Mouse (Mus musculus) induced T-regulatory cell, adult 2 months (primary cell): Measurements from ENCODE around the gene Frrs1.

Experiments used
- DNase-seq: peaks from one replicate; pipeline ENCODE4 v3.0.0-alpha.2; 2012; ENCODE audit warnings: low read depth

Frrs1 gene

GRCm38 (mm10) chr3:116906596-116906995 is 47.3 kb downstream of the Frrs1 start:
- no peak for DNase-seq

- no peak for DNase-seq
These were observed 55.1 kb downstream of the Frrs1 start for GRCm38 (mm10) chr3:116914374-116914773.

GRCm38 (mm10) chr3:116914931-116915330 is 55.7 kb downstream of the Frrs1 start:
- no peak for DNase-seq

GRCm38 (mm10) chr3:116917016-116917415 is 57.8 kb downstream of the Frrs1 start:
- no peak for DNase-seq

- no peak for DNase-seq
These were observed 62.3 kb downstream of the Frrs1 start for GRCm38 (mm10) chr3:116921535-116921934.

- DNase-seq, result no peak
These were observed 63.8 kb downstream of the Frrs1 start for GRCm38 (mm10) chr3:116923042-116923441.

GRCm38 (mm10) chr3:116928994-116929393 is 69.7 kb downstream of the Frrs1 start:
- no peak for DNase-seq

- no peak for DNase-seq
These were observed 73.9 kb downstream of the Frrs1 start for GRCm38 (mm10) chr3:116933158-116933557.

- no peak for DNase-seq
These were observed 77.8 kb downstream of the Frrs1 start for GRCm38 (mm10) chr3:116936934-116937691.

GRCm38 (mm10) chr3:116940804-116941558 is 81.7 kb downstream of the Frrs1 start:
- no peak for DNase-seq

GRCm38 (mm10) chr3:116941559-116942117 is 82.4 kb downstream of the Frrs1 start:
- no peak for DNase-seq

GRCm38 (mm10) chr3:116942751-116943150 is 83.5 kb downstream of the Frrs1 start:
- DNase-seq, result no peak

GRCm38 (mm10) chr3:116943422-116943821 is 84.2 kb downstream of the Frrs1 start:
- DNase-seq, result no peak

- no peak for DNase-seq
These were observed 87.2 kb downstream of the Frrs1 start for GRCm38 (mm10) chr3:116946476-116946875.

GRCm38 (mm10) chr3:116950665-116951115 is 91.4 kb downstream of the Frrs1 start:
- DNase-seq, result no peak

- DNase-seq, result no peak
These were observed 92.2 kb downstream of the Frrs1 start for GRCm38 (mm10) chr3:116951489-116951888.

- DNase-seq, result no peak
These were observed 93.1 kb downstream of the Frrs1 start for GRCm38 (mm10) chr3:116952242-116952899.

GRCm38 (mm10) chr3:116953366-116953765 is 94.1 kb downstream of the Frrs1 start:
- DNase-seq, result no peak

GRCm38 (mm10) chr3:116955061-116955460 is 95.8 kb downstream of the Frrs1 start:
- DNase-seq, result no peak
